Mouse (Mus musculus) CH12.LX (cell line): Measurements from ENCODE around the gene Gm44596. TPM values are rescaled to one million over a fixed set of nuclear protein-coding genes. Genes with fewer than 3 reads are reported as not detected.
A peak's percentile ranks its signal among the peaks of the same experiment; 100 is the strongest.

Experiments
- DNase-seq: peaks from one replicate; pipeline ENCODE4 v3.0.0-alpha.2; 2013; ENCODE audit errors: extremely low read depth
- H3K27ac ChIP-seq: 2 replicates; pipeline ENCODE4 v1.5.1; 2012; ENCODE audit warnings: low read depth, mild to moderate bottlenecking, control low read depth, moderate library complexity; ENCODE audit not compliant: insufficient read depth
- H3K27me3 ChIP-seq: replicated peaks from 2 replicates; pipeline ENCODE3; 2012; ENCODE audit warnings: inconsistent platforms
- H3K36me3 ChIP-seq, 2 experiments: replicated peaks in 1 of 2; 2 replicates each; pipeline versions ENCODE3 to v1.6.1; 2012; ENCODE audit warnings: inconsistent platforms in 1 of 2, low read length in 1 of 2, mild to moderate bottlenecking in 1 of 2, mixed read lengths in 1 of 2, moderate library complexity in 1 of 2; ENCODE audit not compliant: control insufficient read depth in 1 of 2, insufficient read depth in 1 of 2
- H3K4me1 ChIP-seq, 2 experiments: 2 replicates each; pipeline ENCODE4 v1.6.1; 2012; ENCODE audit warnings: inconsistent platforms in 1 of 2, moderate library complexity in 1 of 2; ENCODE audit not compliant: insufficient read depth in 2 of 2, control insufficient read depth in 1 of 2
- H3K4me2 ChIP-seq: 2 replicates; pipeline ENCODE4 v1.6.1; 2012; ENCODE audit warnings: low read depth, mild to moderate bottlenecking, control low read depth; ENCODE audit not compliant: poor library complexity, insufficient read depth, severe bottlenecking
- H3K4me3 ChIP-seq, 3 experiments: fragments of 150-350 bp in 1 of 3; sonication (generic) in 1 of 3; replicated peaks in 1 of 3; 2 replicates each; pipeline versions ENCODE3 to v1.5.1; 2011 to 2012; ENCODE audit warnings: low read depth in 2 of 3, low read length in 2 of 3, mild to moderate bottlenecking in 2 of 3, moderate library complexity in 2 of 3, control low read depth in 1 of 3, improper control_type of control experiment in 1 of 3, inconsistent platforms in 1 of 3, mixed read lengths in 1 of 3; ENCODE audit not compliant: poor library complexity in 1 of 3
- H3K79me2 ChIP-seq: replicated peaks from 2 replicates; pipeline ENCODE4 v1.6.1; 2012; ENCODE audit warnings: mild to moderate bottlenecking, moderate library complexity; ENCODE audit not compliant: control insufficient read depth, poor library complexity, insufficient read depth, severe bottlenecking; ENCODE audit errors: extremely low read depth
- H3K9ac ChIP-seq: 2 replicates; pipeline ENCODE4 v1.6.1; 2012; ENCODE audit warnings: low read depth, mild to moderate bottlenecking, control low read depth, moderate library complexity; ENCODE audit not compliant: insufficient read depth
- H3K9me3 ChIP-seq: replicated peaks from 2 replicates; pipeline ENCODE3; 2012; ENCODE audit warnings: low read length, inconsistent platforms, mixed read lengths
- BHLHE40 ChIP-seq: IDR thresholded peaks from 2 replicates; pipeline ENCODE4 v1.6.1; 2011; ENCODE audit warnings: mild to moderate bottlenecking, low read depth, low read length, improper control_type of control experiment
- CTCF ChIP-seq, 2 experiments: IDR thresholded peaks in 1 of 2; conservative IDR thresholded peaks in 1 of 2; 2 replicates each; pipeline ENCODE4 v1.5.1; 2011 to 2012; ENCODE audit warnings: low read depth in 2 of 2, low read length in 2 of 2, improper control_type of control experiment in 1 of 2, inconsistent platforms in 1 of 2, mild to moderate bottlenecking in 1 of 2, moderate library complexity in 1 of 2
- E2F4 ChIP-seq: IDR thresholded peaks from 2 replicates; pipeline ENCODE4 v1.6.1; 2011; ENCODE audit warnings: low read depth, low read length, improper control_type of control experiment; ENCODE audit not compliant: insufficient replicate concordance
- ELF1 ChIP-seq: IDR thresholded peaks from 2 replicates; pipeline ENCODE4 v1.6.1; 2014; ENCODE audit warnings: low read depth, mild to moderate bottlenecking, inconsistent platforms, low read length, improper control_type of control experiment
- EP300 ChIP-seq: IDR thresholded peaks from 2 replicates; pipeline ENCODE4 v1.6.1; 2011; ENCODE audit warnings: low read length, improper control_type of control experiment
- GABPA ChIP-seq: IDR thresholded peaks from 2 replicates; pipeline ENCODE4 v1.6.1; 2012; ENCODE audit warnings: low read depth, low read length, improper control_type of control experiment, inconsistent platforms; ENCODE audit not compliant: insufficient replicate concordance
- HCFC1 ChIP-seq: IDR thresholded peaks from 2 replicates; pipeline ENCODE4 v1.6.1; 2012; ENCODE audit warnings: low read depth, mild to moderate bottlenecking, inconsistent platforms, low read length, improper control_type of control experiment
- IRF4 ChIP-seq: IDR thresholded peaks from 2 replicates; pipeline ENCODE4 v1.6.1; 2014; ENCODE audit warnings: low read depth, mild to moderate bottlenecking, inconsistent platforms, low read length, improper control_type of control experiment
- JUN ChIP-seq: IDR thresholded peaks from 2 replicates; pipeline ENCODE4 v1.6.1; 2011; ENCODE audit warnings: low read depth, mild to moderate bottlenecking, low read length, improper control_type of control experiment, moderate library complexity; ENCODE audit not compliant: insufficient read depth
- MAFK ChIP-seq: IDR thresholded peaks from 2 replicates; pipeline ENCODE4 v1.6.1; 2011; ENCODE audit warnings: low read length, improper control_type of control experiment; ENCODE audit not compliant: insufficient replicate concordance
- MAX ChIP-seq: IDR thresholded peaks from 2 replicates; pipeline ENCODE4 v1.6.1; 2011; ENCODE audit warnings: low read length, improper control_type of control experiment
- MXI1 ChIP-seq: IDR thresholded peaks from 2 replicates; pipeline ENCODE4 v1.6.1; 2011; ENCODE audit warnings: mild to moderate bottlenecking, low read depth, low read length, improper control_type of control experiment
- NRF1 ChIP-seq: IDR thresholded peaks from 2 replicates; pipeline ENCODE4 v1.6.1; 2014; ENCODE audit warnings: low read depth, mild to moderate bottlenecking, inconsistent platforms, low read length, improper control_type of control experiment, moderate library complexity
- POLR2A ChIP-seq: IDR thresholded peaks from 2 replicates; pipeline ENCODE4 v1.6.1; 2011; ENCODE audit warnings: low read depth, mild to moderate bottlenecking, improper control_type of control experiment, low read length
- RAD21 ChIP-seq: IDR thresholded peaks from 2 replicates; pipeline ENCODE4 v1.6.1; 2011; ENCODE audit warnings: low read depth, mild to moderate bottlenecking, low read length, improper control_type of control experiment, moderate library complexity
- RCOR1 ChIP-seq: conservative IDR thresholded peaks from 2 replicates; pipeline ENCODE4 v1.6.1; 2012; ENCODE audit warnings: low read depth, mild to moderate bottlenecking, inconsistent platforms, low read length, improper control_type of control experiment
- TBP ChIP-seq: conservative IDR thresholded peaks from 2 replicates; pipeline ENCODE4 v1.6.1; 2011; ENCODE audit warnings: low read depth, low read length, improper control_type of control experiment
- TCF12 ChIP-seq: IDR thresholded peaks from 2 replicates; pipeline ENCODE4 v1.6.1; 2014; ENCODE audit warnings: low read depth, mild to moderate bottlenecking, inconsistent platforms, low read length, improper control_type of control experiment
- UBTF ChIP-seq: IDR thresholded peaks from 2 replicates; pipeline ENCODE4 v1.6.1; 2012; ENCODE audit warnings: low read depth, mild to moderate bottlenecking, inconsistent platforms, low read length, improper control_type of control experiment, moderate library complexity
- USF2 ChIP-seq: conservative IDR thresholded peaks from 2 replicates; pipeline ENCODE4 v1.6.1; 2011; ENCODE audit warnings: low read depth, low read length, improper control_type of control experiment
- dilution Hi-C: fragments of 300-500 bp; cut with MboI; formaldehyde crosslinking; loops from 2 replicates; pipeline ENCODE4 v1.14.3; 2020; ENCODE audit warnings: low sequenced_read_pairs; ENCODE audit not compliant: extremely low pct_unique_long_range_greater_than_20kb, extremely low pct_ligation_motif_present
- in situ Hi-C: fragments of 300-500 bp; cut with MboI; formaldehyde crosslinking; loops from 3 replicates; pipeline ENCODE4 v1.14.3; 2019; ENCODE audit warnings: low sequenced_read_pairs, low pct_ligation_motif_present, low pct_unique_long_range_greater_than_20kb, mixed read lengths
- polyA plus RNA-seq: library from polyadenylated mRNA; unstranded; fragments of >175 nt; gene quantifications from 2 replicates; pipeline ENCODE4 v1.2.1, GENCODE M21; 2012; ENCODE audit warnings: low read depth; ENCODE audit not compliant: insufficient read length
- total RNA-seq, 2 experiments: library from RNA; depleted of rRNA; stranded (reverse); fragments of 300-350 nt in 1 of 2; fragments of >200 nt in 1 of 2; gene quantifications; 2 replicates each; pipeline ENCODE4 v1.2.3; 2012 to 2014

Gene Gm44596
- total and polyA plus RNA-seq, 3 experiments: not detected

DNA sequence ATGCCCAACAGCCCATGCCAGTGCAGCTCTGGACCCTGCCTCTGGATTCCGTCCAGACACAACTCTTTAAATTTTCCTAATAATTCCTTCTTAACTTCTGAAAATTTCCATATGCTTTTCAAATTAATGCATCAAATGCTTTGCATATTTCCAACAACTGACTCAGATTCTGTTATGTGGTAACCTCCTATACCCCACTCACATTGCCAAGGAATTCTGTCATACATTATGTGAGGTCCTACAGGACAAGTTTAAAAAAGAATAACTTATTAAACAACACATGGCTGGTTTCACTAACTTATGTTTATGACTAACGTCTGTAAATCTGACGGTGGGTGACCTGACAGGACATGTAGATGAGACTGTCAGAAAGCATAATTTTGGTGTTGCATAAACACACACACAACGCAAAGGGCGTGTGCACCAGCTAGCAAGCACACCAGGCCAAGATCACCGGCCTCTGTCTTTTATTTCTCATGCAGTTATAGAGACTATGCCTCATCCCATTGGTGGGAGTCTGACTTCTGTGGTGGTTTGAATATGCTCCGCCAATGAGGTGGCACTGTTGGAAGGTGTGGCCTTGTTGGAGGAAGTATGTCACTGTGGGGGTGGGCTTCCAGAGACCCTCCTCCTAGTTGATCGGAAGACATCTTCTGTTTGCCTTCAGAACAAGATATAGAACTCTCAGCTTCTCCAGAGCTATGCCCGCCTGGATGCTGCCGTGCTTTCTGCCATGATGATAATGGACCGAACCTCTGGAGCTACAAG is 33.2 kb upstream of the Gm44596 start:
- Histone ChIP-seq H3K4me1 (peaks cover 0 to 7% of the 10 kb centered on the region in 2 experiments; a peak in 2 of 4 replicates), H3K27me3 (no peaks in the 10 kb centered on the region), H3K79me2 (no peaks in the 10 kb centered on the region), H3K4me3 (no peak overlapping the region), H3K27ac (no peak overlapping the region), H3K36me3 (peaks cover 0 to 22% of the 10 kb centered on the region in 2 experiments), H3K9ac (no peak overlapping the region), H3K9me3 (no peaks in the 10 kb centered on the region), H3K4me2 (no peak overlapping the region)
- dilution Hi-C loops (no loop called here), in situ Hi-C loops (no loop called here)
- TF ChIP-seq CTCF (conservative IDR thresholded peaks at IDR 0.05 in 1 of 2, IDR thresholded peaks at IDR 0.05 in 1 of 2; ENCODE audit: low read depth in 2 of 2, low read length in 2 of 2) (no peak), IRF4 (no peak), NRF1 (no peak), RCOR1 (no peak), ELF1 (no peak), BHLHE40 (no peak), MAFK (no peak), E2F4 (no peak), USF2 (no peak), UBTF (no peak), TCF12 (no peak), GABPA (no peak), HCFC1 (no peak), JUN (no peak), TBP (no peak), MAX (no peak), RAD21 (no peak), POLR2A (no peak), MXI1 (no peak)
- no peak for DNase-seq

- no peak overlapping the region for H3K4me2 ChIP-seq
- dilution Hi-C loops: no loop called here
- in situ Hi-C loops: no loop called here
- H3K4me1 ChIP-seq: peaks cover 0 to 8% of the 10 kb centered on the region in 2 experiments; a peak in 2 of 4 replicates
- no peaks in the 10 kb centered on the region for H3K9me3 ChIP-seq
- DNase-seq: no peak
- no peak overlapping the region for H3K9ac ChIP-seq
- H3K36me3 ChIP-seq: peaks cover 0 to 30% of the 10 kb centered on the region in 2 experiments
- TF ChIP-seq EP300 (0 out of 2 replicates have a peak, but pooled peaks have one; percentile 25), UBTF (no peak), IRF4 (peak; percentile 27; the same call in 1 of the 2 replicates)
- TF ChIP-seq, all 38 proteins: peak for 2
- Histone ChIP-seq H3K27ac (no peak overlapping the region), H3K79me2 (no peaks in the 10 kb centered on the region), H3K27me3 (no peaks in the 10 kb centered on the region), H3K4me3 (no peak overlapping the region)
These were observed 29.7 kb upstream of the Gm44596 start for GRCm38 (mm10) chr6:128345623-128346022.
